Mouse (Mus musculus): Measurements from ENCODE around the gene Ssx2ip. TPM values are rescaled to one million over a fixed set of nuclear protein-coding genes. Genes with fewer than 3 reads are reported as not detected.

Ssx2ip gene
- polyA plus RNA-seq (2014; fragmentation: Illumina TruSeq; extraction: RNeasy Lipid Tissue Mini Kit (QIAGEN cat#74804); ENCODE audit: insufficient read depth, low read depth, low replicate concordance), result 8.8 TPM

DNA sequence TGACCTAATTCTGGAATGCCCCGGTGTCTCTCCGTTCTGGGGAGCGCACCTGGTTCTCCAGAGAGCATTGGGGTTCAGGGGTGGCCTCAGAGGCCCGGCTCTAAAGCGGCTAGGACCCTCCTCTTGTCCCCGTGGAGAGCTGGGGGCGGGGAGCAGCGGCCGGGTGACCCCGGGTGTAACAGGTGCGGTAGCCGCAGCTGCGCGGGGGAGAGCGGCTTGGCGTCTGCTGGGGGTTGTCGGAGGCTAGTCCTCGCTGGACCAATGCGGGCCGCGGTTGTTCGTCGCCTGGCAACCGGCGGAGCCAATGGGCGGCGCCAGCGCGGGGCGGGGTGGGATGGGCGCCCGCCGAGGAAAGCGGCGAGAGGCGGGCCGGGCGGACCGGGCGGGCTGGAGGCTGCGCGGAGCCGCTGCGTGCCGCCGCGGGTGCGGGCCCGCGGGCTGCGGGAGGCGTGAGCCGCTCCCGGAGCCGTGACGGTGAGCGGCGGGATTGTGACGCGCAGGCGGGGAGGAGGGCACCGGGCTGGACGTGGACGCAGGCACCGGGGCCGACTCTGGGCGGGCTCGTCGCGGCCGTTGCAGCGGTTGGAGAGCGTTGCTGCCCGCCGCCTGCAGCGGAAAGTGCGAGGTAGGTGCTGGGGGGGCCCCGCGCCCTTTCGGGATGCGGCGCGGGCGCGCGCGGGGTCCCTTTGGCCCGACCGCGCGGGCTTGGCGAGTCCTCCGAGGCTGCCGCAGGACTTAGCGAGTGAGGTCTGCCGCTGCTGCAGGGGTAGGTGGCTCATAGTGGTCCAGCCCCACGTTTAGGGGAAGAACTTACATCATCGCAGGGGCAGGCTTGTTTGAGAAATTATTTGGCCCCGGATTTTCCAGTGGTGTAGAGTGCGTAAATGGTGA, at the start of gene Ssx2ip:
Gene Ssx2ip, plus strand, starts transcription at position 332 of the 891 bp plus-strand sequence.

DNA sequence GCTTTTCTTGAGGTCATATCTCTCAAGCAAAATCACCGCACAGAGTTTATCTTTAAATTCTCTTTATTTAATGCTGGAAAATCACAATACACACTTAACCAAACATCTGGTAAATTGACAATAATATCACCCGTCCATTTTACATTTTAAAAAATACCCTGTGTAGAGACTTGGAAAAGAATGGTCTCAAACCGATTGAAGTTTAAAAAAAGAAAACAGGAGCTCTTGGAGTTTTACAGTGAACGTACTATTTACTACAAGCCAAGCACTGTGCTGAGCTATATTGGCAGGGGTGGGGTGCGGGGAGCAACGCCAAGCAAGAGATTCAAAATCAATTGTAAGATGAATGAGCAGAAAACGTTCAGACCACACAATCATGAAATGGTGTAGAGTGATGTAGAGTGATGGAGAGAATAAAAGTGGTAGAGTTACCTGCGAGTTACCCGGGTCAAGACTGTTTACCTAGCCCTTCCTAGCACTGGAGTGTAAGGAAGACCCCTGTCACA, 45.4 kb downstream of the Ssx2ip start, which contains the start of gene Ctbs:
Gene Ctbs, plus strand, starts transcription at position 51 of the 506 bp plus-strand sequence.

Other genes with a start within 250 kb of the Ssx2ip start
- 10.1 TPM for gene Lpar3, start 183.7 kb upstream of the Ssx2ip start, polyA plus RNA-seq (2014; fragmentation: Illumina TruSeq; extraction: RNeasy Lipid Tissue Mini Kit (QIAGEN cat#74804); ENCODE audit: insufficient read depth, low read depth, low replicate concordance)
- gene Ctbs, start 45.2 kb downstream of the Ssx2ip start, polyA plus RNA-seq (2014; fragmentation: Illumina TruSeq; extraction: RNeasy Lipid Tissue Mini Kit (QIAGEN cat#74804); ENCODE audit: insufficient read depth, low read depth, low replicate concordance), result 7.6 TPM
- gene Spata1, start 95.1 kb downstream of the Ssx2ip start, polyA plus RNA-seq (2014; fragmentation: Illumina TruSeq; extraction: RNeasy Lipid Tissue Mini Kit (QIAGEN cat#74804); ENCODE audit: insufficient read depth, low read depth, low replicate concordance), result 2.2 TPM
- gene Gng5, start 95.2 kb downstream of the Ssx2ip start, polyA plus RNA-seq (2014; fragmentation: Illumina TruSeq; extraction: RNeasy Lipid Tissue Mini Kit (QIAGEN cat#74804); ENCODE audit: insufficient read depth, low read depth, low replicate concordance), result 393 TPM
- gene Rpf1, start 116.8 kb downstream of the Ssx2ip start, polyA plus RNA-seq (2014; fragmentation: Illumina TruSeq; extraction: RNeasy Lipid Tissue Mini Kit (QIAGEN cat#74804); ENCODE audit: insufficient read depth, low read depth, low replicate concordance), result 32.4 TPM
- gene Uox, start 165.8 kb downstream of the Ssx2ip start, polyA plus RNA-seq (2014; fragmentation: Illumina TruSeq; extraction: RNeasy Lipid Tissue Mini Kit (QIAGEN cat#74804); ENCODE audit: insufficient read depth, low read depth, low replicate concordance), result 1.1 TPM
- gene Dnase2b, start 211.0 kb downstream of the Ssx2ip start, polyA plus RNA-seq (2014; fragmentation: Illumina TruSeq; extraction: RNeasy Lipid Tissue Mini Kit (QIAGEN cat#74804); ENCODE audit: insufficient read depth, low read depth, low replicate concordance), result not detected
- gene 4930503B20Rik, start 246.7 kb downstream of the Ssx2ip start, polyA plus RNA-seq (2014; fragmentation: Illumina TruSeq; extraction: RNeasy Lipid Tissue Mini Kit (QIAGEN cat#74804); ENCODE audit: insufficient read depth, low read depth, low replicate concordance), result not detected

Measured in lung, adult 10 weeks (tissue).